Mouse (Mus musculus): ENCODE results near the gene Inafm1.

DNA sequence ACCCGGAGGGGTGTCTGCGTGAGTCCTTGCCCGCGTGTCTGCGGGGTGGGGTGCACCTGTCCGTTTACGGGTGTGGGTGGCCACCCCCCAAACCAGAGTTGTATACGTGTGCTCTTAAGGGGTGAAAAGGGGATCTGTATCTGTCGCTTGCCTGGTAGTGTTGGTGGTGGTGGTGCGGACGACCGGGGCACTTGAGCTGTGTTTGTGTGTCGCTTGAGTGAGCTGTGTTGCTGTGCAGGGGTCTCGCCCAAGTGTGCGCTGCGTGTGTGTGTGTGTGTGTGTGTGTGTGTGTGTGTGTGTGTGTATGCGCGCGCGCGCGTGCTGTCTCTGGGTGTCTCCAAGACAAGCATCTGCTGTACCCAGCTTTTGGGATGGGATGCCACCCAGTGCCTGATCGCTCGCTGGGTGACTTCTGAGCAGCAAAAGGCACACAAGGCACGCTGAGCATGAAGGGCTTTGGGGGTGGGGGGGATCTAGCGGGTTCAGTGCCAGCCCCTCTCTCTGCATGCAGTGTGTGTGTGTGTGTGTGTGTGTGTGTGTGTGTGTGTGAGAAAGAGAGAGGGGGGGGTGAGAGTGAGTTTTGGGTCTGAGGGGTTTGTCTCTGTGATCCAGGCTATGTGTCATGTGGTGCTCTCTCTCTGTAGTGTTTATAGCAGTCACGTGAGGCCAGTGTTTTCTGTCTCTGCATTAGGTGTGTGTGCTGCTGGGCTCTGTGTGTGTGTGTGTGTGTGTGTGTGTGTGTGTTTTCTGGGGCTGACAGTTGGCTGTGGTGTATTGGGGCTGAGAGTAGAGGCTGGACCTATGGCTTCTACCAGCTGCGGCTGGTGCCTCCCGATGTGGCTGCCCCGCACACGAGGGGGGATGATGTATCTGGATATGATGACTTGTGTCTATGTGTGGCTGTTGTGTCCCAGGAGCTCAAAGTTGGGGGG lies 37.4 kb upstream of the Inafm1 start:
- TF ChIP-seq CTCF (IDR thresholded peaks at IDR 0.05; ENCODE audit: insufficient read depth, low read length) = no peak
- TF ChIP-seq POLR2A (IDR thresholded peaks at IDR 0.05; ENCODE audit: borderline replicate concordance, extremely low read depth, low read depth, low read length) = no peak

Measured in lung, adult 2 months (tissue).